Mouse (Mus musculus): Measurements from ENCODE around the gene Prkag2. TPM values are rescaled to one million over a fixed set of nuclear protein-coding genes. Genes with fewer than 3 reads are reported as not detected.
"Not testable (repeated sequence)": the region's sequence is repeated elsewhere in the genome, so short reads cannot be mapped to it uniquely, and the experiment has no call there.

Gene Prkag2
- polyA plus RNA-seq, 1 experiment from 2014 or later: 59.1 TPM

GRCm38 (mm10) chr5:24848261-24848660, 252.2 kb downstream of the Prkag2 start:
- not testable (repeated sequence) for DNase-seq (ENCODE audit: low spot score); H3K27ac ChIP-seq (ENCODE audit: low read depth, low read length); H3K27me3 ChIP-seq (ENCODE audit: control insufficient read depth, insufficient read depth, low read length); H3K9ac ChIP-seq (ENCODE audit: low read length); H3K36me3 ChIP-seq (ENCODE audit: control insufficient read depth, insufficient read depth, low read length); H3K9me3 ChIP-seq (ENCODE audit: control insufficient read depth, low read length); ATAC-seq (ENCODE audit: insufficient read depth, low FRiP score, low TSS enrichment); H3K4me3 ChIP-seq (ENCODE audit: low read depth, low read length); H3K4me2 ChIP-seq (ENCODE audit: low read depth); H3K4me1 ChIP-seq (ENCODE audit: control insufficient read depth, insufficient read depth, low read length)
- 87% methylated on average over 14 of the region's 14 CpGs for WGBS

DNA sequence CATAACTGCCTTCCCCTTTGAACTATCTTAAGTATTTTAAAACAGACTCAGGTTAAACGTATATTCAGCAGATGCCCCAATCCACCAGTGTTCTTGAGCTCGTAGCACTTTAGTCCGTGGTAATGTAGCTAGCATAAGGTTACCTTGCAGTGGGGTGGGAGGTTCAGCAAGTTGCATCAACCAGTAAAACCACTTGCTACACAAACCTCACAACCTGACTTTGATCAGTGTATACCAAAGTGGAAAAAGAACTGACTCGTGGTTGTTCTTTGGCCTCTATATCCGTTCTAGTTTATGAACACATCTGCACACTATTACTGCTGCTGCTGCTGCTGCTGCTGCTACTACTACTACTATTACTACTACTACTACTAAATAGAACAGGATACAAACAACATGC, 256.6 kb downstream of the Prkag2 start:
- Histone ChIP-seq H3K27ac (ENCODE audit: low read depth, low read length) (no peak overlapping the region), H3K4me1 (ENCODE audit: control insufficient read depth, insufficient read depth, low read length) (peaks cover 13% of the 10 kb centered on the region), H3K4me3 (ENCODE audit: low read depth, low read length) (no peak overlapping the region), H3K9ac (ENCODE audit: low read length) (no peak overlapping the region), H3K27me3 (ENCODE audit: control insufficient read depth, insufficient read depth, low read length) (no peaks in the 10 kb centered on the region), H3K4me2 (ENCODE audit: low read depth) (no peak overlapping the region; the same call in 1 of the 2 replicates), H3K9me3 (ENCODE audit: control insufficient read depth, low read length) (no peaks in the 10 kb centered on the region), H3K36me3 (ENCODE audit: control insufficient read depth, insufficient read depth, low read length) (no peaks in the 10 kb centered on the region)
- DNase-seq (ENCODE audit: low spot score) (no peak), ATAC-seq (ENCODE audit: insufficient read depth, low FRiP score, low TSS enrichment) (no peak)
- 93% methylated on average over 5 of the region's 5 CpGs for WGBS

DNA sequence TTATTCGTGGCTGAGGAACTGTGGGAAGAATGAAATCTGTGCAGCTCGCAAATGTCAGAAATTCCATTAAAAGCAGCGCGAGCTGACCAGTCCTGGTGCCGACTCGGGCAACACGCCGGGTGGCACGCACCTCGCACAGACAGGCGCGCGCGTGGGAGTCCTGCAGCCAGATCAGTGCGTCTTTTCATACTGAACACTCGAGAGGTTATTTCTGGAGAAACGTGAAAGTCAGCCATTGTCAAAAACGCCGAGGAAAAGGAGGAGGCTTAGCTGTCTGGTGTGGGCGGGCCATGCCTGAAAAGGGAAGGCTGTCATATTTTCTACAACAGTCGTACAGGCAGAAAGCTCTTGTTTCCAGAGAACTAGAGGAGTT, 257.4 kb downstream of the Prkag2 start:
- Histone ChIP-seq H3K9me3 (ENCODE audit: control insufficient read depth, low read length) (no peaks in the 10 kb centered on the region), H3K27me3 (ENCODE audit: control insufficient read depth, insufficient read depth, low read length) (no peaks in the 10 kb centered on the region), H3K36me3 (ENCODE audit: control insufficient read depth, insufficient read depth, low read length) (no peaks in the 10 kb centered on the region), H3K4me2 (ENCODE audit: low read depth) (peak overlapping the region; percentile 89), H3K4me1 (ENCODE audit: control insufficient read depth, insufficient read depth, low read length) (peaks cover 13% of the 10 kb centered on the region), H3K4me3 (ENCODE audit: low read depth, low read length) (peak overlapping the region; percentile 92), H3K9ac (ENCODE audit: low read length) (peak overlapping the region; percentile 59), H3K27ac (ENCODE audit: low read depth, low read length) (peak overlapping the region; percentile 98; the same call in 1 of the 2 replicates)
- DNase-seq (ENCODE audit: low spot score) (no peak), ATAC-seq (ENCODE audit: insufficient read depth, low FRiP score, low TSS enrichment) (peak; percentile 39; the same call in 1 of the 2 replicates)
- 5% methylated on average over 21 of the region's 21 CpGs for WGBS

DNA sequence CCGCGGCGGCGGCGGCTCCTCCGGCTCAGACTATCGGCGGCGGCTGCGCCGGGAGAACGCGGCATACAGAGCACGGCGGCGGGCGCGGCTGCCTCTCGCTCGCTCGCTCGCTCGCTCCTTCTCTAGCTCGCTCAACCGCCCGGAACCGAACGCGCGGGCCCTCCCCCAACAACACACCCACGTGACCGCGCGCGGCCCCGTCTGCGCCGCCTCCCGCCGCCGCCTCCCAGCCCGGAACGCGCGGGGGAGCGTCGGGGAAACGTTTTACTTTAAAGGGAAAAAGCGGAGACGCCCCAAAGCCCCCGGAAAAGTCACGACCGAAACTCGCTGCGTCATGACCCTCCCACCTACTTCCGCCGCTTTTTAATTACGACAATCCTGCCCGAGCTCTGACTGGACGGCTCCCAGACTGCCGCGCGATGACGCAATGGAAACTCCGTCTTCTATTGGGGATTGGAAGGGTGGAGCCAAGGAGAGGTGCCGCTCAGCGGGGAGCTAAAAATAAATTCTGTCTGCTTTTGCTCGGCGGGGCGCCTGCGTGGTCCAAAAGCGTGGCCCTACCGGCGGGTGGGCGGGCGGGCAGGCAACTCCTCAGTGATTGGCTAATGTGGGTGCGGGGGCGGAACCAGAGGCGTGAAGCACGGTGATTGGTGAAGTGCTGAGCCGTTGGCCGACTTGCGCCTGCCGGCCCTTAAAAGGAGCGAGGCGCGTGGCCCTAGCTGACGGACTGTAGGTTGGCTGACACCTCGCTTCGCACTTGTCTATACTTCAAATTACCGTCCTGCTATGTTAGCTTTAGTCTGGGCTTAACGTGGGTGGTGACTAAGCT, 258.0 kb downstream of the Prkag2 start, which contains the start of gene Rheb:
Rheb (minus strand) TSS at position 351 of the 829 bp plus-strand sequence.
- Histone ChIP-seq H3K9ac (ENCODE audit: low read length) (peak within 1 kb of the TSS; percentile 93), H3K4me3 (ENCODE audit: low read depth, low read length) (peak within 1 kb of the TSS; percentile 92), H3K36me3 (ENCODE audit: control insufficient read depth, insufficient read depth, low read length) (no peaks in the 10 kb centered on the region), H3K4me1 (ENCODE audit: control insufficient read depth, insufficient read depth, low read length) (peaks cover 13% of the 10 kb centered on the region), H3K9me3 (ENCODE audit: control insufficient read depth, low read length) (no peaks in the 10 kb centered on the region), H3K4me2 (ENCODE audit: low read depth) (peak within 1 kb of the TSS; percentile 89), H3K27ac (ENCODE audit: low read depth, low read length) (peak within 1 kb of the TSS; percentile 98), H3K27me3 (ENCODE audit: control insufficient read depth, insufficient read depth, low read length) (no peaks in the 10 kb centered on the region)
- under 1% methylated on average over 86 of the region's 92 CpGs for WGBS
- ATAC-seq (ENCODE audit: insufficient read depth, low FRiP score, low TSS enrichment) (peak; percentile 97), DNase-seq (ENCODE audit: low spot score) (peak; percentile 98)

- WGBS: 0% methylated on average over 50 of the region's 50 CpGs
- ATAC-seq (ENCODE audit: insufficient read depth, low FRiP score, low TSS enrichment) (no peak; the same call in 1 of the 2 replicates), DNase-seq (ENCODE audit: low spot score) (peak; percentile 62)
- peak overlapping the region; percentile 82 for H3K4me2 ChIP-seq (ENCODE audit: low read depth)
- peak overlapping the region; percentile 93 for H3K9ac ChIP-seq (ENCODE audit: low read length)
- H3K36me3 ChIP-seq (ENCODE audit: control insufficient read depth, insufficient read depth, low read length): no peaks in the 10 kb centered on the region
- no peaks in the 10 kb centered on the region for H3K27me3 ChIP-seq (ENCODE audit: control insufficient read depth, insufficient read depth, low read length)
- no peaks in the 10 kb centered on the region for H3K9me3 ChIP-seq (ENCODE audit: control insufficient read depth, low read length)
- peaks cover 13% of the 10 kb centered on the region for H3K4me1 ChIP-seq (ENCODE audit: control insufficient read depth, insufficient read depth, low read length)
- peak overlapping the region; percentile 98 for H3K27ac ChIP-seq (ENCODE audit: low read depth, low read length)
- H3K4me3 ChIP-seq (ENCODE audit: low read depth, low read length): peak overlapping the region; percentile 92
Observed at GRCm38 (mm10) chr5:24841662-24842273, 258.7 kb downstream of the Prkag2 start.

DNA sequence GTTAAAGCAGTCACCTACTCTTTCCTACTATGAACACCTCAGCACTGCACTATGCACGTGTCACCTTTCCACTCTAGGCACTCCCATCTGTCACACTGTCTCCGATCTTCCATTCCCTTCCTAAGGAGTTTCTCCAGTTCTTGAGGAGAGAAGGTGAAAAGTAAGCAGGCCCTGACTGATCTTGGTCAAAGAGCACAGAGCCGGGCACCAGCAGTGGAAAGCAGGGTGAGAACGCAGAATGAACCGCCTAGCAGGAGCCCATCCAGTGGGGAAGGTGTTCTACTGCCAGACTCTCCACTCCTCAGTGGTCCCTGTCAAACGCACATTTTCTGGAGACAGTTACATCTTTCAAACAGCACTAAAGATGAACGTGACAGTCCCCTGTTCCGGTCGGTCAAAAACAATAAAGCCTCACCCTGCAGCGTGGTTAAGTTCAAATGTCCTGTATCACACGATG, 259.4 kb downstream of the Prkag2 start:
- no peaks in the 10 kb centered on the region for H3K9me3 ChIP-seq (ENCODE audit: control insufficient read depth, low read length)
- peaks cover 13% of the 10 kb centered on the region for H3K4me1 ChIP-seq (ENCODE audit: control insufficient read depth, insufficient read depth, low read length)
- 20% methylated on average over 11 of the region's 11 CpGs for WGBS
- ATAC-seq (ENCODE audit: insufficient read depth, low FRiP score, low TSS enrichment) (no peak), DNase-seq (ENCODE audit: low spot score) (no peak)
- H3K9ac ChIP-seq (ENCODE audit: low read length): peak overlapping the region; percentile 93
- H3K36me3 ChIP-seq (ENCODE audit: control insufficient read depth, insufficient read depth, low read length): no peaks in the 10 kb centered on the region
- H3K4me3 ChIP-seq (ENCODE audit: low read depth, low read length): peak overlapping the region; percentile 92
- peak overlapping the region; percentile 82 for H3K4me2 ChIP-seq (ENCODE audit: low read depth)
- H3K27me3 ChIP-seq (ENCODE audit: control insufficient read depth, insufficient read depth, low read length): no peaks in the 10 kb centered on the region
- H3K27ac ChIP-seq (ENCODE audit: low read depth, low read length): no peak overlapping the region

DNA sequence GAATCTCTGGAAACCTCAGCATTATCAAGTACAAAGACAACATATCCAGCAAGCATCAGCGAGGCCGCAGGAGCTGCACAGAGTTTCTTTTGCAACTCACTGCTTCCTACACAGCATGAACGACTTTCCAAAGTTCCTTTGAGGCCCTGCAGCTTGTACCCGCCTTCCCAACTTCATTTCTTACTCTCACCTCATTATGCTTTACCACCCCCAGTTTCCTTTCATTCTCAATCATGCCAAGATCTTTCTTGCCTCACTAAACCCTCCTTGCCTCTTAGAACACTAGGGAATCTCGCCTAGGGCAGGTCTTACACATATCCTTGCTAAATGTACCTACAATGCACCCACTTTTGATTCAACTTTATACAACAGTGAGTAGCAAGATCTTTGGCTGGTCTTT, 266.0 kb downstream of the Prkag2 start:
- no peak for ATAC-seq (ENCODE audit: insufficient read depth, low FRiP score, low TSS enrichment)
- DNase-seq (ENCODE audit: low spot score): no peak
- 76% methylated on average over 5 of the region's 5 CpGs for WGBS

GRCm38 (mm10) chr5:24831912-24832311, 268.5 kb downstream of the Prkag2 start:
- Histone ChIP-seq H3K9me3 (ENCODE audit: control insufficient read depth, low read length) (no peaks in the 10 kb centered on the region), H3K9ac (ENCODE audit: low read length) (no peak overlapping the region), H3K27me3 (ENCODE audit: control insufficient read depth, insufficient read depth, low read length) (no peaks in the 10 kb centered on the region), H3K36me3 (ENCODE audit: control insufficient read depth, insufficient read depth, low read length) (no peaks in the 10 kb centered on the region), H3K4me2 (ENCODE audit: low read depth) (no peak overlapping the region), H3K27ac (ENCODE audit: low read depth, low read length) (no peak overlapping the region), H3K4me3 (ENCODE audit: low read depth, low read length) (no peak overlapping the region), H3K4me1 (ENCODE audit: control insufficient read depth, insufficient read depth, low read length) (no peaks in the 10 kb centered on the region)
- WGBS: 95% methylated on average over 3 of the region's 3 CpGs
- no peak for DNase-seq (ENCODE audit: low spot score)
- ATAC-seq (ENCODE audit: insufficient read depth, low FRiP score, low TSS enrichment): no peak

More for the DNA sequence above, 266.0 kb downstream of the Prkag2 start:
- H3K9me3 ChIP-seq (ENCODE audit: control insufficient read depth, low read length): no peaks in the 10 kb centered on the region
- H3K4me1 ChIP-seq (ENCODE audit: control insufficient read depth, insufficient read depth, low read length): no peaks in the 10 kb centered on the region
- H3K27ac ChIP-seq (ENCODE audit: low read depth, low read length): no peak overlapping the region
- H3K4me2 ChIP-seq (ENCODE audit: low read depth): no peak overlapping the region
- no peaks in the 10 kb centered on the region for H3K27me3 ChIP-seq (ENCODE audit: control insufficient read depth, insufficient read depth, low read length)
- H3K4me3 ChIP-seq (ENCODE audit: low read depth, low read length): no peak overlapping the region
- no peak overlapping the region for H3K9ac ChIP-seq (ENCODE audit: low read length)
- H3K36me3 ChIP-seq (ENCODE audit: control insufficient read depth, insufficient read depth, low read length): no peaks in the 10 kb centered on the region

All from neural tube, embryonic 11.5 days (tissue).